ENCODE assay signal across 9 mouse cellular contexts in genomic region chr5:132509464-132509885, GRCm38 (mm10). TPM values are rescaled to one million over a fixed set of nuclear protein-coding genes. Genes with fewer than 3 reads are reported as not detected.
DNase-seq lines count a peak whose midpoint lies in the region; ATAC-seq lines count a peak whose summit lies in the region.
"Had no signal": no experiment of that assay in that cellular context is flagged by ENCODE, and none has a peak within 500 bp of the region (broad histone marks: within the 10 kb centered on the region; RNA-seq: fewer than 3 reads in every experiment).

No protein-coding gene starts in this region.

- H3K4me2 ChIP-seq in intestine, embryonic 14.5 days (ENCODE audit: low read length), result peak overlapping the region; percentile 11; the same call in 1 of the 2 replicates
- H3K4me2 ChIP-seq in intestine, embryonic 15.5 days (replicated peaks), result no peak overlapping the region

- no peak overlapping the region for H3K4me3 ChIP-seq in intestine, embryonic 14.5 days (ENCODE audit: low read depth, low read length)
- no peak overlapping the region for H3K4me3 ChIP-seq in intestine, embryonic 15.5 days (replicated peaks)

- H3K4me1 ChIP-seq in intestine, embryonic 14.5 days (replicated peaks; ENCODE audit: control insufficient read depth, insufficient read depth, low read length), result peaks cover 35% of the 10 kb centered on the region
- H3K4me1 ChIP-seq in intestine, embryonic 15.5 days (replicated peaks), result peaks cover 4% of the 10 kb centered on the region; the same call in 1 of the 2 replicates

- H3K27ac ChIP-seq in intestine, embryonic 14.5 days (ENCODE audit: low read depth), result no peak overlapping the region
- no peak overlapping the region for H3K27ac ChIP-seq in intestine, embryonic 15.5 days
- H3K27ac ChIP-seq: macrophage had no signal

- ATAC-seq in intestine, embryonic 14.5 days (replicated peaks; ENCODE audit: low FRiP score, low TSS enrichment, low read depth), result no peak
- ATAC-seq in intestine, embryonic 15.5 days, result no peak

- H3K36me3 ChIP-seq in intestine, embryonic 14.5 days (ENCODE audit: control insufficient read depth, insufficient read depth, low read length), result no peaks in the 10 kb centered on the region
- H3K36me3 ChIP-seq in intestine, embryonic 15.5 days, result no peaks in the 10 kb centered on the region

- DNase-seq in intestine, embryonic 14.5 days (ENCODE audit: low spot score), result no peak
- peak; percentile 40 for DNase-seq in Muller cell, postnatal 12 days (ENCODE audit: inconsistent ontology term)
- peak; percentile 53 to 57 for DNase-seq in adrenal gland, postnatal 36 days
- DNase-seq in lung, postnatal 14 days, result peak; percentile 9
- DNase-seq in cerebellum, postnatal 4 days (ENCODE audit: low spot score in 2 of 2), result no peak
- DNase-seq in thymus, postnatal 14 days, result no peak
- DNase-seq: kidney, adult 2 months had no signal

- H3K9ac ChIP-seq in intestine, embryonic 14.5 days (ENCODE audit: low read length), result no peak overlapping the region
- H3K9ac ChIP-seq in intestine, embryonic 15.5 days, result no peak overlapping the region

- no peaks in the 10 kb centered on the region for H3K9me3 ChIP-seq in intestine, embryonic 14.5 days (ENCODE audit: control insufficient read depth, low read length)
- H3K9me3 ChIP-seq in intestine, embryonic 15.5 days, result no peaks in the 10 kb centered on the region

- 31% methylated on average over 9 of the region's 9 CpGs for WGBS in intestine, embryonic 14.5 days
- 36% methylated on average over 9 of the region's 9 CpGs for WGBS in intestine, embryonic 15.5 days

- H3K27me3 ChIP-seq in intestine, embryonic 14.5 days (replicated peaks; ENCODE audit: control insufficient read depth, insufficient read depth, low read length), result no peaks in the 10 kb centered on the region
- no peaks in the 10 kb centered on the region for H3K27me3 ChIP-seq in intestine, embryonic 15.5 days (replicated peaks)

RNA-seq across cellular contexts. Expression of gene Auts2, which starts 33.7 kb away (rescaled TPM):
- 30.4 and 34.4 TPM in 2 replicates for polyA plus RNA-seq in intestine, embryonic 14.5 days (2014; fragmentation: Nextera tagmentation; extraction: Ambion mirVana)
- 19.0 and 21.2 TPM in 2 replicates for polyA plus RNA-seq in intestine, embryonic 15.5 days (2015; fragmentation: Nextera tagmentation; extraction: Ambion mirVana)
- total RNA-seq in adrenal gland, postnatal 36 days (2021), result 10 to 100 TPM; 33.6 to 40.6 TPM

Comparison
In these comparisons a context has a peak if more than half of its experiments do, and no peak if none do; other contexts are left out.
1. DNase-seq: peak in Muller cell, postnatal 12 days (single experiment), adrenal gland, postnatal 36 days (2 of 2) and lung, postnatal 14 days (single experiment); none in intestine, embryonic 14.5 days (single experiment), cerebellum, postnatal 4 days (0 of 2) and thymus, postnatal 14 days (single experiment).